Mouse (Mus musculus): ENCODE data around the gene Ddc. TPM values are rescaled to one million over a fixed set of nuclear protein-coding genes. Genes with fewer than 3 reads are reported as not detected.

Gene Ddc
- polyA plus RNA-seq, 1 experiment: 1.6 TPM

DNA sequence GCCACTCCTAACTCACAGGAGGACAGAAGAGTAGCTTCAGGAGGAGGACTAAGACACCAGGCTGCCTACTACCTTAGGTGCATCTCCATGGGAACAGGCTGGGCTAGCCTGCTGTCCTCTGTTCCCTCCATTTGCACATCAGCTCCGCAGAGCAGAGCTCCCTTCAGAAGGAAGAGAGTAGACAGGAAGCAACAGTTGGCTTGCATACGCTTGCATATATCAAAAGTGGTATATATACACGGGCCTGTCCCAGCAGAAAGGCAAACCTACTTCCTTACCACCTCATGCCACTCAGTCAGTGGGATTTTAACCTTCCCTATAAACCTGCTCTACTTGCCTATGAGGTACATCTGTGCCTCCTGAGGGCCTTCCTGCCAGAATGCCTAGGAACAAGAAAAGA is 9.2 kb downstream of the Ddc start:
- Histone ChIP-seq H3K4me1 (ENCODE audit: control insufficient read depth, insufficient read depth, low read length) (no peaks in the 10 kb centered on the region), H3K27ac (ENCODE audit: insufficient read depth, low read length) (no peak overlapping the region), H3K4me3 (ENCODE audit: insufficient read depth, low read length) (no peak overlapping the region)
- no peak for TF ChIP-seq CTCF (IDR thresholded peaks at IDR 0.05; ENCODE audit: borderline replicate concordance, insufficient read depth, low read length)
- TF ChIP-seq POLR2A (IDR thresholded peaks at IDR 0.05; ENCODE audit: low read depth, low read length): no peak

DNA sequence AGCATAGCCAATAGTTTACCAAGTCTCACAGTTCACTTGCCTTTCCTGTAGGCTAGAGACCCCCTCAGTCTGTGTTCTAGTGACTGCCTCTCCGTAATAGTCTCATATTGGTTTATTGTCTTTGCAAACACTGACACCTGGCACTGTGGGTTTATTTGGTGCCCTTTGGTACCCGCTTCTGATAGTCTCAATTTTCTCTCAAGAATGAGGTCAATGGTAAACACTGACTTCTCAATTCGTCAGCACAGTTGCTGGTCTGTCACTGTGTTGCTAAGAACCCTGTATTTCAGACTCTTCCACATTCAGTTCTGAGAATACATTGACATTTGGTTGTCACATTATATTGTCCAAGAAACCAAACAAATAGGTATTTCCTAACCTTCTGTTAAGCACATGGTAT is 9.9 kb downstream of the Ddc start:
- TF ChIP-seq CTCF (IDR thresholded peaks at IDR 0.05; ENCODE audit: borderline replicate concordance, insufficient read depth, low read length) (no peak), POLR2A (IDR thresholded peaks at IDR 0.05; ENCODE audit: low read depth, low read length) (no peak)
- no peak overlapping the region for H3K27ac ChIP-seq (ENCODE audit: insufficient read depth, low read length)
- H3K4me1 ChIP-seq (ENCODE audit: control insufficient read depth, insufficient read depth, low read length): no peaks in the 10 kb centered on the region
- no peak overlapping the region for H3K4me3 ChIP-seq (ENCODE audit: insufficient read depth, low read length)

DNA sequence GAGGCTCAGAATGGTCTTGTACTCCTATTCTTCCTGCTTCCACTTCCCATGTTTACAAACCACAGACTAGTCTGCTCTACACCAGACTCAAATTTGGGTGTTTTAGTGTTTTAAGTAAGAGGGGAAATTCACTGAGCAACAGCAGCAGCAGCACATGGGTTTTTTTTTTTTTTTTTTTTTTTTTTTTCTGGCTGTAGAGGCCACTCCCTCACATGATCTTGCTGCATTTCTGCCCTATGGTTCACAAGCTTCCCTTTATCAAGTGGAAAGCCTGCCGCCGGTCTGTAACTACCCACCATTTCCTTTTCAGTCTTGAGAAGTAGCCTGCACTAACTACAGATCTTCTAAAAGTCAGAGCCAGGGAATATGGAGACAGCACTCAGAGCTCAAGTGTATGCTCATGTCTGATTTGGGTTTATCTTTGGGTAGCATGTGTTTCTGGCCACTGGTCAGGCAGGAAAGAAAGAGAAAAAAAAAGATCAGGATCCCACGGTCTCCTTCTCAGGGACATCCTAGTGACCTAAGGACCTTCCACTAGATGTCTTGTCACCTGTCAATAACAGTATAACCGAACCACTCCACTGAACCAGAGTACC is 11.4 kb downstream of the Ddc start:
- Histone ChIP-seq H3K4me3 (ENCODE audit: insufficient read depth, low read length) (no peak overlapping the region), H3K4me1 (ENCODE audit: control insufficient read depth, insufficient read depth, low read length) (no peaks in the 10 kb centered on the region)

DNA sequence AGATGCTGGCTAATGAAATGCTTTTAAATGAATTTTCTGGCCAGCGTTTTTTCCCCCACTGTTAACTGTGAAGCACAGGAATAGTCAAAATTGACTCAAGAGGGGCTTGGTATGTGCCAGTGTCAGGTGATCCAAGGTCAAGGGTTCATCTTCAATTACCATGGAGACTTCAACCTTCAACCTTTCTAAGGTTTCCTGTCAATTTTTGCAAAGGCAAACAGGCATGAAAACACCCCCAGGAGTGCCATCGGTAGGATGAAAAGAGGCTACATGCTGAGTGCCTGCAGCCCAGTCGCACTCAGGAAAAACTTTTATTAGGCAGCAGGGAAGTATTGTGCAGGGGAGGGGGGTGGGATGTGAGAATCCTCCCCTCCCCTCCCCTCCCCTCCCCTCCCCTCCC is 12.0 kb downstream of the Ddc start:
- 0 out of 2 replicates have a peak, but pooled peaks cover under 1% of the 10 kb centered on the region for H3K4me1 ChIP-seq (ENCODE audit: control insufficient read depth, insufficient read depth, low read length)
- no peak overlapping the region for H3K4me3 ChIP-seq (ENCODE audit: insufficient read depth, low read length)
- TF ChIP-seq CTCF (IDR thresholded peaks at IDR 0.05; ENCODE audit: borderline replicate concordance, insufficient read depth, low read length): no peak
- no peak for TF ChIP-seq POLR2A (IDR thresholded peaks at IDR 0.05; ENCODE audit: low read depth, low read length)
- no peak overlapping the region for H3K27ac ChIP-seq (ENCODE audit: insufficient read depth, low read length)

More for the DNA sequence above, 11.4 kb downstream of the Ddc start:
- no peak overlapping the region for H3K27ac ChIP-seq (ENCODE audit: insufficient read depth, low read length)
- TF ChIP-seq POLR2A (IDR thresholded peaks at IDR 0.05; ENCODE audit: low read depth, low read length): no peak
- TF ChIP-seq CTCF (IDR thresholded peaks at IDR 0.05; ENCODE audit: borderline replicate concordance, insufficient read depth, low read length): no peak

DNA sequence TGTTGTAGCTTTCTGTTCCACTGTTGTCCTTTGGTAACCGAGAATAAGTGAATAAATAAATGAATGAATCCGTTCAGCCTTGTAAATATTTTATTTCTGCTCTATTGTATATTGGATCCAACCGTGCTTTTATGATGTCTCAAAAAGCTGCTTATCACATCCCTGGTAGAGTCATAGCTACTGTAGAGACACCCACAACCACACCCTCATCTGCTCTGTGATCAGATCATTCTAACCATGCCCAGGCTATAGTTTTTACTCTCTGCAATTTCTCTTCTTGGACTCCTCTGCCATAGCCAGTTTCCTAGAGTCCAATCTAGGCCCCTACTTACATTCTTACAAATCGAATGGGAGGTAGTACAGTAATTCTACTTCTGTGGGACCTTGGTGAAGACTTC is 12.7 kb downstream of the Ddc start:
- Histone ChIP-seq H3K4me3 (ENCODE audit: insufficient read depth, low read length) (no peak overlapping the region), H3K27ac (ENCODE audit: insufficient read depth, low read length) (no peak overlapping the region), H3K4me1 (ENCODE audit: control insufficient read depth, insufficient read depth, low read length) (peaks cover 3% of the 10 kb centered on the region; the same call in 1 of the 2 replicates)
- TF ChIP-seq CTCF (IDR thresholded peaks at IDR 0.05; ENCODE audit: borderline replicate concordance, insufficient read depth, low read length) (no peak), POLR2A (IDR thresholded peaks at IDR 0.05; ENCODE audit: low read depth, low read length) (no peak)

DNA sequence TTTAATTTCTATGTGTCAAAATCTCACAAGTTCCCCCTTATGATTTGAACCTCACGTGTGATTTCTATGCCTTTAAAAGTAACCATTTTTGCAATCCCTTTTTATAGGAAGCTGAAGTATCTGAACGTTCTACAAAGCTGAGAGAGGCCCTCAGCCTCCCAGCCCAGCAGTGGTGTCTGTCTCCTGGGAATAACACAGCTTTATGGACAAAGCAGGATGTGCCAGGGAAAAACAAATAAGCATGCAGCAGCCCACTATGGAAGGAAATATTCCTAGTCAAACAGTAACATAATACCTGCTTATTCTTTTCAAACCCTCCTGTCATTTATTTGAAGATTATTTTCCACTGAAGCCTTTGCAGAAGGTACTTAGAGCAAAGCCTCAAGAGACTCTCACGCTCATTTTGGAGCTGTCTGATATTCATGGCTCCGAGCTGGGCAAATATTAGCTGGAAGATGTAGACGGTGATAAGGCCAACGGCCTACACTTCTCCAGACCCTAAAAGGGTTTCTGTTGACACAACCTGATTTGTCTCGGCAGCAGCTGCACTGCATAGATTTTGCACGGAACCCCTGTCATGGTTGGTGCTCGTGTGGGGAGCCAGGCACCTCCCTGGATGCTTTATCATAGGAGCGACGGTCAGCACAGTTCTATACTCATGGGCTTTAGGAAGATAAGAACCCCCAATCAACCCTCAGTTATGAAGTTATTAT is 13.3 kb downstream of the Ddc start:
- Histone ChIP-seq H3K27ac (ENCODE audit: insufficient read depth, low read length) (no peak overlapping the region), H3K4me3 (ENCODE audit: insufficient read depth, low read length) (no peak overlapping the region), H3K4me1 (ENCODE audit: control insufficient read depth, insufficient read depth, low read length) (peaks cover 9% of the 10 kb centered on the region)
- TF ChIP-seq POLR2A (IDR thresholded peaks at IDR 0.05; ENCODE audit: low read depth, low read length) (no peak), CTCF (IDR thresholded peaks at IDR 0.05; ENCODE audit: borderline replicate concordance, insufficient read depth, low read length) (no peak)

DNA sequence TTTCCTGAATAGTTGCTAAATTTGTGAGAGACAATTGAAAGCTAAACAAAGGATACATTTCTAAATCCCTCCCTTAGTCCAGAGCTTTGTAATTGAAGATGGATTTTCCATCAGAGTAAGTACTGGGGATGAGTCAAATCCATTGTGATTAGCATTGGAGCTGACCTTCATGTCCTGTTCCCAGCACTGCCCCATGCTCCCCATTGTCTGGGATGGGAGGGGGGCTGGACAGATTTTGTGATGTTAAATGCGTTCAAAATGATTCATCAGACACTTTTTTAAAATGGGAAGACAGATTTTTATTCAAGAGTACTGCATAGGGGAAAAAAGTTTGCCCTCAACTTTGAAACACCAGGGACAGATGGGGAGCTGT is 16.2 kb downstream of the Ddc start:
- Histone ChIP-seq H3K4me1 (ENCODE audit: control insufficient read depth, insufficient read depth, low read length) (peaks cover 22% of the 10 kb centered on the region), H3K4me3 (ENCODE audit: insufficient read depth, low read length) (no peak overlapping the region), H3K27ac (ENCODE audit: insufficient read depth, low read length) (peak overlapping the region; percentile 93)
- TF ChIP-seq CTCF (IDR thresholded peaks at IDR 0.05; ENCODE audit: borderline replicate concordance, insufficient read depth, low read length): no peak

DNA sequence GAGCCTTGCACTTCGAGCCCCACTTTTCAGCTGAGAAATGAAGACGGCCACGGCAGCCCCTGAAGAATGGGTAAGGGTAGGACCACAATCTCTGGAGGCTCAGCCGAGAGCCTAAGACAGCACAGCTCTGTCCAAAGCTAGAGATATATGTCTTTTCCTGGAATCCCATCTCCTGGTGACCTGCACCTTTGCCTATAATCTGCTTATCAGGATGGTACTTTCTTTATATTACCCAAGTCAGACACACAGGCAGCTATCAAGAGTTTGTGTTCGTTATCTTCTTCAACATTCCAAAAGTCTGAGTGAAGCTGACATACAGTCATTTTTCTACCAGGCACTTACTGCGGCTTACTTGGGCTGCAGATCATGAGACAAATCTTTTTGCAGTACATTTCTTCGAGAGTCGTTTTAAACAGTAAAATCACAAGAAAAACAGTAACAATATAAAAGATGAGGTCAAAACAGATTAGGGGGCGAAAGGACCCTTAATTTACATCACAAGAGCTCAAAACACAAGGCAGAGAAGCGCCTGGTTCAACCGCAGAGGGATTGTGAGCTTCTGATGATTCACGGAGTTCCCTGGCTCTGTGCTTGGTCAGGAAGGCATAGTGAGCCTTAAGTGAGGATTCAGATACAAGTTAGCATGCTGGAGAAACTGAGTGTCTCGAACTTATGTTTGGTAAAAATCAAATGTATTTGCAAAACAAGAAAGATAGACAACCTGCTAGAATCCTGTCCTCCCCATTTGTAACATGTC is 16.7 kb downstream of the Ddc start:
- no peak overlapping the region for H3K4me3 ChIP-seq (ENCODE audit: insufficient read depth, low read length)
- TF ChIP-seq CTCF (IDR thresholded peaks at IDR 0.05; ENCODE audit: borderline replicate concordance, insufficient read depth, low read length): no peak
- TF ChIP-seq POLR2A (IDR thresholded peaks at IDR 0.05; ENCODE audit: low read depth, low read length): no peak
- peaks cover 22% of the 10 kb centered on the region for H3K4me1 ChIP-seq (ENCODE audit: control insufficient read depth, insufficient read depth, low read length)
- peak overlapping the region; percentile 93 for H3K27ac ChIP-seq (ENCODE audit: insufficient read depth, low read length)

DNA sequence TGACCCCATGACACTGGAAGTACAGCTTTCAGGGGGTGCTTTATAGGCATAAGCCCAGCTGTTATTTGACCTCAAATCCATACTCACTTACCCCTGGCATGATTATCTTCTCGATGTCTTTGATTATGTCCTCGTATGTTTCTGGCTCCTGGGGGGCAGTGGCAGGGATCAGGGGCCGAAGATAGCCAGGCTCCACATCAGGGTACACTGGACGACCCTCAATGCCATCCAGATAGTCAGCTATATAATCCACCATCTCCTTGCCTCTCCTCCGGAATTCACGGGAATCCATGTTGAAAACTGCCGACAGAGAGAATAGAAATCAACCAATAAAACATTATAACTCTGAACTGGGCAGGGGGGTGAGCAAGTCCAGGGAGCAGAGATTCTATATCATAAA is 17.6 kb downstream of the Ddc start:
- H3K4me1 ChIP-seq (ENCODE audit: control insufficient read depth, insufficient read depth, low read length): peaks cover 22% of the 10 kb centered on the region
- no peak for TF ChIP-seq POLR2A (IDR thresholded peaks at IDR 0.05; ENCODE audit: low read depth, low read length)
- no peak for TF ChIP-seq CTCF (IDR thresholded peaks at IDR 0.05; ENCODE audit: borderline replicate concordance, insufficient read depth, low read length)

DNA sequence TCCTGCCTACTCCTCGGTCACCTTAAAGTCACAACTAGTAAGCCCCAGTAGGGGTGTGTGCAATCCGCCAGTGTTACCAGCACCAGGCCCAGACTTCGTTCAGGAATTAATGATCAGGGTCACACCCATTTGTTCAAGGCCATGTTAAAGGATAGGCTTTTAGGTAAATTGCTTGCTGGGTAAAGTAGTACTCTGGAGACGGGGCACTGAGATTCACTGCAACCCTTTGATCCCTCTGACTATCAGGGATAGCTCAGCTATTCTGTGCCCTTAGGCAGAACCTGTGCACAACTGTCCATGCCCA is 18.3 kb downstream of the Ddc start:
- peaks cover 22% of the 10 kb centered on the region for H3K4me1 ChIP-seq (ENCODE audit: control insufficient read depth, insufficient read depth, low read length)
- H3K27ac ChIP-seq (ENCODE audit: insufficient read depth, low read length): peak overlapping the region; percentile 93
- H3K4me3 ChIP-seq (ENCODE audit: insufficient read depth, low read length): no peak overlapping the region
- TF ChIP-seq CTCF (IDR thresholded peaks at IDR 0.05; ENCODE audit: borderline replicate concordance, insufficient read depth, low read length): no peak

More for the DNA sequence above, 17.6 kb downstream of the Ddc start:
- peak overlapping the region; percentile 93 for H3K27ac ChIP-seq (ENCODE audit: insufficient read depth, low read length)
- no peak overlapping the region for H3K4me3 ChIP-seq (ENCODE audit: insufficient read depth, low read length)

Measured in embryonic fibroblast, embryonic 13.5 days (primary cell).